Mouse (Mus musculus) layer of hippocampus, adult 2 months (tissue): ENCODE measurements around the gene Asb6. TPM values are rescaled to one million over a fixed set of nuclear protein-coding genes. Genes with fewer than 3 reads are reported as not detected.
A peak's percentile ranks its signal among the peaks of the same experiment; 100 is the strongest.

Experiments used
- DNase-seq, 2 experiments: peaks; one replicate each; pipeline ENCODE4 v3.0.0; 2022; ENCODE audit warnings: low spot score in 2 of 2
- H3K27ac ChIP-seq: fragments of 200-600 bp; 2 replicates; pipeline ENCODE4 v1.8.1; 2022
- H3K4me3 ChIP-seq: fragments of 200-600 bp; 2 replicates; pipeline ENCODE4 v1.8.1; 2022; ENCODE audit warnings: mild to moderate bottlenecking
- CTCF ChIP-seq: fragments of 200-600 bp; conservative IDR thresholded peaks from 2 replicates; pipeline ENCODE4 v1.8.1; 2022; ENCODE audit warnings: antibody characterized with exemption, mild to moderate bottlenecking, moderate library complexity
- long read RNA-seq, 2 experiments: library from polyadenylated mRNA; stranded (forward); transcript quantifications; one replicate each; pipeline ENCODE4 v2.0.0; 2021; ENCODE audit warnings: borderline mapping rate in 2 of 2
- total RNA-seq, 2 experiments: library from RNA; stranded (reverse); gene quantifications; 2 replicates each; pipeline ENCODE4 v1.2.3; 2021

Asb6 gene
- 10 to 100 TPM; 36.7 to 40.8 TPM for total RNA-seq
- long read RNA-seq, experiment 1, full-length matches to known transcripts = 32 of 38 reads
- long read RNA-seq, experiment 1, partial matches to known transcripts = 3 of 38 reads
- long read RNA-seq, experiment 1, other reads (novel, unspliced or antisense) = 3 of 38 reads
- long read RNA-seq, experiment 2, full-length matches to known transcripts = 29 of 38 reads
- long read RNA-seq, experiment 2, partial matches to known transcripts = 5 of 38 reads
- long read RNA-seq, experiment 2, other reads (novel, unspliced or antisense) = 4 of 38 reads

- Histone ChIP-seq H3K4me3 (no peak within 1 kb of the TSS), H3K27ac (no peak within 1 kb of the TSS)
- no peak for TF ChIP-seq CTCF
- DNase-seq = no peak
Observed at GRCm38 (mm10) chr2:30830283-30830795, at the start of gene Asb6. TSS of gene Asb6 (minus strand) at chr2:30830333.

DNA sequence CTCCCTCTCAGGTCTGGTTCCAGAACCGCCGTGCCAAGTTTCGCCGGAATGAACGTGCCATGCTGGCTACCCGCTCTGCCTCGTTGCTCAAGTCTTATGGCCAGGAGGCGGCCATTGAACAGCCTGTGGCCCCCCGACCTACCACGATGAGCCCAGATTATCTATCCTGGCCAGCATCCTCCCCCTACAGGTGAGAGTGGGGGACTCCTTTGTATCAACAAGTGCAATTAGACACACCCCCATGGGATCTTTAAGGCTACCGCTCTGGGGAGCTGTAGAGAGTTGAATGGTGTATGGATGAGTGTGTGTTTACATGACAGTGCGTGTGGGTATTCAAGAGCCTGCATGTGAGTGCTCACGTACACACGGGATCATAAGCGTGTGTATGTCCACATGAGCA is 49.3 kb upstream of the Asb6 start:
- Histone ChIP-seq H3K27ac (no peak overlapping the region), H3K4me3 (no peak overlapping the region)
- DNase-seq = no peak
- no peak for TF ChIP-seq CTCF

DNA sequence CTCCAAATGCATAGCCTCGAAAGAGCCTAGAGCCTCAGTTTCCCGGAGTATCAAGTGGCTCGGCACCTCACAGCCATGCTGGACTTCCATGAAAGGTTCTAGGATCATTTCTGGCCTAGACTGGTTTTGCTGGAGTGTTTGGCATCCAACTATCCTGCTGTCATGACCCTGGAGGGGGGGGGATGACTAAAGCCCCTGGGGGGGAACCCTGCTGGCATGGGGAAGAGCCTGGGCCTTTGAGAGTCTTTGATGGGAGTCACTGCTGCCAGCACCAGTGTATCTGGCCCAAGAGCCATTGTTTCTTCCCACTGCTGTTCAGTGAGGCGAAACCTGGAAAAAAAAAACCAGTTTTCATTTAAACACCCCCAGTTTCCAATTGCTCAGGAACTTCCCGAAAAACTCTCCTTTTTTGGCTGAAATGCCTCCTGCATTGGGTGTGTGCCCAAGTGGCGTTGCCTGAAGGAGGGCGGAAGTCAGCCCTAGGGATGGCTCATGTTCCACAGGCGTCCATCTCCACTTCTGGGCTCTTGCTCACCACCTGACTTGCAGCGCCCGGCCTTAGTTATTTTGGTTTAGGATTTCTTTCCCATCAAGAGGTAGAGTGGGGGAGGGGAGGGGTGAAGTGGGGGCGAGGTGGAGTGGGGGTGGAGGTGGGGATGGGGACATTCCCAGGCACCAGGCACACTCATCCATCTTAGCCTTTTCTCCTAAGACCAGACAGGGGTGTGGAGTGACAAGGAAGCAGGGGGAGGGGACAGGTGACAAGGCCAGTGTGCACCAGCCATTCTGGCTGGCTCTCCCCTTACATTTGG is 45.7 kb upstream of the Asb6 start:
- Histone ChIP-seq H3K4me3 (no peak overlapping the region), H3K27ac (no peak overlapping the region)
- no peak for TF ChIP-seq CTCF
- DNase-seq = no peak

DNA sequence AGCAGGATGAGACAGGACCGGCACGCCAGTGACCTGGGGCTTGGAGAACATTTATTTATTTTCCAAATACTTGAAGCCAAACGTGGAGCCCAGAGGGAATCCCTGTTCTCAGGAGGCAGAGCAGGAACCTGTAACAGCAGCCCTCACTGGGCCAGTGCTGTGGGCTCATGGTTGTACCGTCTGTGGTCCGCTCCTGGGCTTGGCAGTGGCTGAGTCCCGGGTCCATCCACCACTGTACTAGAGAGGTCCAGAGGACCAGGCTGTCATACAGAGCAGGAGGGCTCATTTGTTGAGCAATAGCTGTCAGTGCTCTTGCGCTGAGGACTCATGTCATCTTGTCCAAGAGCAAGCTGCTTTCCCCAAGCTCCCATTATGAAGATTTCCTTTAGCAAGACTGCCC is 45.0 kb upstream of the Asb6 start:
- no peak overlapping the region for H3K27ac ChIP-seq
- TF ChIP-seq CTCF = no peak
- DNase-seq = no peak
- H3K4me3 ChIP-seq = no peak overlapping the region

GRCm38 (mm10) chr2:30874445-30874844 is 44.3 kb upstream of the Asb6 start:
- no peak overlapping the region for H3K4me3 ChIP-seq
- no peak for DNase-seq
- H3K27ac ChIP-seq = no peak overlapping the region
- TF ChIP-seq CTCF = no peak

DNA sequence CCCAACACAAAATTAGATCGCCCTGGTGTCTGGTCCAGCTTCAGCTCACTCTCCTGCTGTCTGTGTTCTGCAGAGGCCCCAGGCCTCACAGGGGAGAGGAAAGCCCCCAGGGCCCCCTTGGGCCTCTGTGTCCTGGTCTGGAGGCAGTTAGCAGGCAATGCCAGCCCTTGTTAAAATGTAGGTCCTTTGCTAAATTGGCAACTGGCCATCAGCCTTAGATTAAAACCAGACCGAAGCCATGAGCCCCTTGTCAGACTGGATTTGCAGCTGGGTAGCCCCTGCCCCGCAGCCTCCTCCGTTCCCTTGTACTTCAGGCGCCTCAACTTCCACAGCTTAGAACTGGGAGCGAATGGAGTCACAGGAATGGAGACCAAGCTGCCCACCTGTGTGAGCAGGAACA is 42.5 kb upstream of the Asb6 start:
- no peak for DNase-seq
- no peak for TF ChIP-seq CTCF
- no peak overlapping the region for H3K27ac ChIP-seq
- H3K4me3 ChIP-seq = no peak overlapping the region

DNA sequence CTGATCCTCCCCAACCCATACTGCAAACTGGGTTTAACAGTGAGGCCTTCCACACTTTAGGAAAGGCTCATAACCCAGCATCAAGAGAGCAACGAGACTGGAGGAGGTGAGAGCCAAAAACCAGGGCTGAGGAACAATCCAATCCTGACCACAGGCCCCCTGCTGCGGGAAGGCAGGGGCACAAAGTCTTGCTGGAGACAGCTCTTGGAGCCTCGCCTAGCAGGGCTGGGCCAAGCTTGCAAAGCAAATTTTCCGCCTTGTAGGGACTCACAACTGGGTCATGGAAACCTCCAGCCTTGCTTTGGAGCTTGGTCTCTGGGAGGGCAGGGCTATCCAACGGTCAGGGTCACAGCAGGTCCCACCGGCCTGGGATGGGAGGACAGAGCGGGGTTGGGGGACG is 40.7 kb upstream of the Asb6 start:
- peak overlapping the region; percentile 18; the same call in 1 of the 2 replicates for H3K27ac ChIP-seq
- no peak overlapping the region for H3K4me3 ChIP-seq
- TF ChIP-seq CTCF = no peak
- DNase-seq = peak in 1 of 2 experiments; percentile 47

DNA sequence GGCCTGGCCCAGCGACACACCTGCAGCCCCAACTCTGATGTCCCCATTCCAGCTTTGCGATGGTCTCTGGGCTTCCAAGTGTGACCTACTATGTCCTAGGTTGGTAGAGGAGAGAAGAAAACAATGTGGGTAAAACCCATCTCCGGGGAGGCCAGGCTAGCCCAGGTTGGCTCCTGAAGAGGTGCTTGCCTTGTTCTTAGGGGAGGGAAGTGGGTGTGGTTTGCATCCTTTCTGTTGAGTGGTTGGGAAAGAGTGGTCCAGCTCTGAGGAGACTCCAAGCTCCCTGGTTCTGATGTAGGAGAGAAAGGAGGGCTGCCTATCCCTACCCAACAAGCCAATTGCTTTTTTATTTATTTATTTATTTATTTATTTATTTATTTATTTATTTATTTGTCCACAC is 35.3 kb upstream of the Asb6 start:
- DNase-seq = no peak
- H3K4me3 ChIP-seq = no peak overlapping the region
- no peak overlapping the region for H3K27ac ChIP-seq
- no peak for TF ChIP-seq CTCF

GRCm38 (mm10) chr2:30864968-30865381 is 34.8 kb upstream of the Asb6 start:
- Histone ChIP-seq H3K4me3 (no peak overlapping the region; the same call in 1 of the 2 replicates), H3K27ac (no peak overlapping the region)
- TF ChIP-seq CTCF = no peak
- DNase-seq = no peak

DNA sequence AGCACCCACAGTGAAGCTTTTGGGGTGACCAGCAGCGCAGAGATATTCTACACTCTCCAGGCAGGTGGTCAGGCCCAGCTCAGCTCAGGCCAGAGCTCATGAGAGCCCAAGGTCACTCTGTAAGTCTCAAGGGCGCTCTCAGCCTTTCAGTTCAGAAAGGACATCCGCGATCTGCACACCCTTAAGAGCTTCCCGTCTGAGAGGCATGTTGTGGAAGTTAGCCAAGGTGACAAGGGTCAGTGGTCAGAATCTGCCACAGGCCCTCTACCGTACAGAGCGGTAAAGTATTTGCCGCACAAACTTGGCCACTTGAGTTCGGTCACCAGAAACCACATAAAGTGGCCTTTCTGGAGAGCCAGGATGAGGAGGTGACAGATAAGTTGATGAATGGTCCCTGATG is 33.4 kb upstream of the Asb6 start:
- TF ChIP-seq CTCF = no peak
- no peak for DNase-seq
- no peak overlapping the region for H3K4me3 ChIP-seq
- H3K27ac ChIP-seq = no peak overlapping the region

DNA sequence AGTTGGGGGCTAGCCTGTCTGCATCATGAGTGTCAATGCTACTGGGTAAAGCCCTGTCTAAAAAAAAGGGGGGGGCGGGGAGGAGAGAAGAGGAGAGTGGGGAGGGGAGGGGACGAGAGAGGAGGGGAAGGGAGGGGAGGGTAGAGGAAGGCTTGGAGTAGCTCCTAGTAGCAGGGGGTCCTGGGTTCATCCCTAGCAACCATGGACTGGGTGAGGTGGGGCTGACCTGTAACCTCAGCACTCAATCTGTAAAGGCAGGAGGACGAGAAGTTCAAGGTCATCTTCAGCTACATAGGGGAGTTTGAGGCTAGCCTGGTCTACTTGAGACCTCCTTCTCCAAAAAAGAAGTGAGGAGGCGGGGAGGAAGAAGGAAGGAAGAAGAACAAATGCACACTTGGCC is 31.9 kb upstream of the Asb6 start:
- TF ChIP-seq CTCF = no peak

DNA sequence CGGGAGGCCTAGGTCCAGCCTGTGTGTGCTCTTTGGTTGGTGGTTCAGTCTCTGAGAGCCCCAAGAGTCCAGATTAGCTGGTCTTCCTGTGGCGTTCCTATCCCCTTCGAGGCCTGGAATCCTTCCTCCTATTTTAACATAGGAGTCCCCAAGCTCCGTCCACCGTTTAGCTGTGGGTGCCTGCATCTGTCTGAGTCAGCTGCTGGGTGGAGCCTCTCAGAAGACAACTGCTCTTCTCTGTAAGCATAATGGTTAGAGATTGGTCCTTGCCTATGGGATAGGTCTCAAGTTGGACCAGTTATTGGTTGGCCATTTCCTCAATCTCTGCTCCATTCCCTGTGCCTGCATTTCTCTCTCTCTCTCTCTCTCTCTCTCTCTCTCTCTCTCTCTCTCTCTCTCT is 29.6 kb upstream of the Asb6 start:
- Histone ChIP-seq H3K27ac (no peak overlapping the region), H3K4me3 (no peak overlapping the region)
- no peak for DNase-seq
- TF ChIP-seq CTCF = no peak

More for the DNA sequence above, 31.9 kb upstream of the Asb6 start:
- no peak for DNase-seq
- Histone ChIP-seq H3K4me3 (no peak overlapping the region), H3K27ac (no peak overlapping the region)

- no peak overlapping the region for H3K27ac ChIP-seq
- TF ChIP-seq CTCF = no peak
- no peak overlapping the region for H3K4me3 ChIP-seq
- DNase-seq = no peak
Observed at GRCm38 (mm10) chr2:30857076-30857475, 26.9 kb upstream of the Asb6 start.

DNA sequence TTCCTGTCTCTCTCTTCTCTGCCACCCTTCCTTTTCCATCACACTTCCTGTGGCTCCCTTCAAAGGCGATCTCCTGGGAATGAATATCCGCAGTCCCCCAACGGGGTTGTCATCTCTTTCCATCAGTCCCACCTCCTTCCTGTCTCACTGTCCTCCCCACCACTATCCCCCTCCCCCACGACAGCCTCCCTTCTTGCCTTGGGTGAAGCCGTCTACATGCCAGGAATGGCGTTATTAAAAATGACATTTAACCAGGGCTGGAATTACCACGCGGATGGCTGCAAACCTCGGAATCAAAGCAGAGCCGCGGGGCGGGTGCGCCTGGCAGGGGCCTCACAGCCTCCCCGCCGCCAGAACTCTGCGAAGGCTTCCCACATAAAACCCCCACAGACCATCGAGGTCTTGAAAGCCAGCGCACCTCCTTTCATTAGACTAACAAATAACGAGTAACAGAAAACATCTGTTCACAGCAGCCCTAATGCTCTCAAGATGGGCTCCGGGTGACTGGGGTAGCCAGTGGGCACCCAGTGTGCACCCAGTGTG is 22.7 kb upstream of the Asb6 start:
- no peak overlapping the region for H3K27ac ChIP-seq
- no peak overlapping the region for H3K4me3 ChIP-seq
- TF ChIP-seq CTCF = no peak
- DNase-seq = no peak
